Mouse (Mus musculus): ENCODE measurements at regions not wholly inside any gene's neighbourhood (a gene's known extent, or its start where the extent isn't known, plus 50 kb on each side); places are given as distances from the start of the nearest gene placed in this dataset.

- no peak for DNase-seq (ENCODE audit: extremely low read depth, insufficient read length, low spot score)
Measured at GRCm38 (mm10) chr12:107129232-107129631, 359.2 kb upstream of the 3110018I06Rik start.

DNA sequence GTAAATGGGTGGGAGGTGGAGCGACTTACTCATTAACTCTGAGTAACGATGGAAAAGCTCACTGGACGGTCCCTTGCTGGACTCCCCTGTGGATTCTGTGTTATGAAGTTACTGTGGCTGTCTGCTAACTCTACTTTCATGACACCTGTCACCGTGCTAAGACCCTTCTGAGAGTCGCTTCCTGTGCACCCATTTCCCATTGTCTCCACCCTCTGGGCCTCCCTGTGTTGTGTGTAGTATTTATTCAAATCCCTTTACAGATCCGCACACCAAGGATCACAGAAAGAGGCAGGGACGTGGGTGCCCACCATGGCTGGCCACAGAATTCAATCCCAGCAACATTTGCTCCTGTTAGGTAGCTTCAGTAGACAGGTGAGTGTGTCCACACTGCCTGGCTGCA, 357.1 kb upstream of the 3110018I06Rik start:
- DNase-seq (ENCODE audit: extremely low read depth, insufficient read length, low spot score), result no peak

DNA sequence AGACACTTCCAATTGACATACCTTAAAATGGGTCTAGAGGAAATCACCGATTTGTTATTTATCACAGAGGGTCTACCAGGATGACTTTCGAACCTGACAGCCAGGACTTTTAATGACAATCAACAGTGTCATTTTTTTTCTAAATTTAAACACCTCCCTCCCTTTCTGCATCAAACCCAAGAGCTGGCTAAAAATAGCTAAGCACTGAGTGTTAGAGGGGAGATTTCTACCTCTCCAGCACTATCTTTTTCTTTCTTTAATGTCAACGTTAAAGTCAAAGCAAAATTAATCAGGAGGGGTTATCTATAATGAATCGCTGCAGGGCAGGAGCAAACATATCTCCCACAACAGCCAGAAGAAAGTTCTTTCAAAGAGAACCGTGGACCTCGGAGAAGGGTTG, 356.6 kb upstream of the 3110018I06Rik start:
- DNase-seq (ENCODE audit: extremely low read depth, insufficient read length, low spot score), result no peak

- DNase-seq (ENCODE audit: extremely low read depth, insufficient read length, low spot score), result no peak
Measured at GRCm38 (mm10) chr12:107132501-107132900, 355.9 kb upstream of the 3110018I06Rik start.

- no peak for DNase-seq (ENCODE audit: extremely low read depth, insufficient read length, low spot score)
Measured at GRCm38 (mm10) chr12:107134353-107134752, 354.1 kb upstream of the 3110018I06Rik start.

- no peak for DNase-seq (ENCODE audit: extremely low read depth, insufficient read length, low spot score)
Measured at GRCm38 (mm10) chr12:107138677-107139400, 349.6 kb upstream of the 3110018I06Rik start.

GRCm38 (mm10) chr12:107140957-107141595, 347.4 kb upstream of the 3110018I06Rik start:
- DNase-seq (ENCODE audit: extremely low read depth, insufficient read length, low spot score), result no peak

DNA sequence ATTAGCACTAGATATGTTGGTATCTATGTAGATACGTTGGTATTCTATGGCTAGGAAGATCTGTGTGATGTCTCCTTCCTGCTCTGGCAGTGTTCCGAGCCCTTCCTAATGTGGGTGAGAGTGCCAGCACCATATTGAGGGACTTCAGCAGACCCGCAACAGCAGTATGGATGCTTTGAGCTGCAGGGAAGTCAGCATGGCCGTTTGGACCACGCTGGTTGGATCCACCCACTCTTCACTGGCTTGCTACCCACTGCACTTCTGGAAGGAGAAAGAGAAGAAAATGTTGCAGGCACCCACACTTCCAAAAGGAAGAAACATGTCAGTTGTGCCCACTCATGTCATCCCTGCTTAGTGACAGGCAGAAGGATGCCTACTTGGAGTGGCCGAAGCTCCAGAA, 346.2 kb upstream of the 3110018I06Rik start:
- DNase-seq (ENCODE audit: extremely low read depth, insufficient read length, low spot score), result no peak

DNA sequence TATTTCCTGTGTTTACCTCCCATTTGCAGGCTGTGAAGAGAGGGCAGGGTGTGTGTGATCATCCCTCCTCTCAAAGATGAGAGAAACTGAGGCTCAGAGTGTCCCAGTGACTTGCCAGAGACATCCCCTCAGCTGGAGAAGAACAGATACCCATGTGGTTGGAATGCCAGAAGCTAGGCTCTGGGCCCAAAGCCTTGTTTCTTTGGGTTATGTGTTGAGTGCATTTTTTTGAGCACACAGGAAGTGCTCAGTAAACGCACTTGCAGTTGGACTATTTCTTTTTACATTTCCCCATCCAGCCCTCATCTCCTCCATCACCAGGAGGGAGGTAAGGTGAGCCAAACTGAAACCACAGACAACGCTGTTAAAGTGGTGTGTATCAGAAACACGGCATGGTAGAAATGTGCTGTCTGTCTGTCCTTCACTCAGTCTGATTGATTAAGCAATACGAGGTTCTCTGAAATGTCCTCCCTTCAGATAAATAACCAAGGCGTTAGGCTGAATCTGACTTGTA, 341.8 kb upstream of the 3110018I06Rik start:
- no peak for DNase-seq (ENCODE audit: extremely low read depth, insufficient read length, low spot score)

GRCm38 (mm10) chr12:107148451-107148850, 340.0 kb upstream of the 3110018I06Rik start:
- no peak for DNase-seq (ENCODE audit: extremely low read depth, insufficient read length, low spot score)

GRCm38 (mm10) chr12:107151089-107151488, 337.3 kb upstream of the 3110018I06Rik start:
- no peak for DNase-seq (ENCODE audit: extremely low read depth, insufficient read length, low spot score)

DNA sequence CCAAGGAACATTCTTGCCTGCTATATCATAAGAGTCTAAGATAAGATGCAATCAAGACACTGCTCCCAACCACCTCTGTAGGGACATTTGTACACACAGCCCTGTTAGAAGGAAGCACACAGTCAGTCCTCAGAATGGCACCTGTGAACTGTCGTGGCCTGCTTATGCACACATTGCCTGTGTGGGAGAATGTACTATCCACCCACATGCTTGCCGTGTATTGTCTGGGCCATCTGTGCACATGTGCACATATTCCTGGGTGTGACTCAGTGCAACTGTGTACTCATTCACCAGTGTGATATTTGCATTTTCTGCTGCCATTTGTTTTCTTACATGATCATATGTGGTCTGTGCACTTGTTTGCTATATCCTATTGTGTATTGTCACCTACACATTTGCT, 333.8 kb upstream of the 3110018I06Rik start:
- DNase-seq (ENCODE audit: extremely low read depth, insufficient read length, low spot score), result no peak

GRCm38 (mm10) chr12:107156791-107157428, 331.5 kb upstream of the 3110018I06Rik start:
- no peak for DNase-seq (ENCODE audit: extremely low read depth, insufficient read length, low spot score)

DNA sequence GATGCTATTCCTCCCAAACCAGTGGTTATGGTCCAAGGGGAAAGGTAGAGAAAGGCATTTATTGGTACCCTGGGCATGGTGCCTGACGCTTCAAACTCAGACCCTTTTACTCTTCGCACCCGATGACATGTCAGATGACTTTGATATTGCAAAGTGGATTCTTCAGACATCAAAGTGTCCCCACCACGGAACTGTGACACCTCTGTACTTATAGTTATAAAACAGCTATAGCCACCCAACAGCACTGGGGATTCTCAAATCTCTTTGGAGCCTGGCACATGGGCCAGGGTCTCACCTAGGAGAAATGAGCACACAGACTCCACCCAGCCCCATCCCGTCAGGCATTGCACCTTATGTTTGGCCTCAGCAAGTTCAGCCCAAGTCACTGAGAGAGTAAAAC, 329.3 kb upstream of the 3110018I06Rik start:
- no peak for DNase-seq (ENCODE audit: extremely low read depth, insufficient read length, low spot score)

DNA sequence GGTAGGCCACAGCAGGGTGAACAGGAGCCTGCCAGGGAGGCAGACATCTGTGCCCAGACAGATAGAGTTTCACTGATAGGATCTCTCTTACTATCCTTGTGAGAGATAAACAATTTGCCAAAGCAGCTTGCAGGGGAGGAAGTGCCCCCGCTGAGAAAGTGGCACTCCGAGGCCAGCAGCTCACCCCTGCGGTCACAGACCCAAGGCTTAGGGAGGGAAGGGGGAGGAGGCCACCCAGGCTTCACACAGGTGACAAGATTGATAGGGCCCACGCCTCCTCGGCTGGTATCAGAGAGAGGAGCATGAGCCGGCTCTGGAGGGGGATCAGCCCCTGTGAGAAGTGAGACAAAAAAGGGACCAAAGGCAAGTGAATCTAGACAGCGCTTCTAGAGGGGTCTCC, 328.3 kb upstream of the 3110018I06Rik start:
- no peak for DNase-seq (ENCODE audit: extremely low read depth, insufficient read length, low spot score)

GRCm38 (mm10) chr12:107160628-107161027, 327.8 kb upstream of the 3110018I06Rik start:
- no peak for DNase-seq (ENCODE audit: extremely low read depth, insufficient read length, low spot score)

- no peak for DNase-seq (ENCODE audit: extremely low read depth, insufficient read length, low spot score)
Measured at GRCm38 (mm10) chr12:107170926-107171325, 317.5 kb upstream of the 3110018I06Rik start.

DNA sequence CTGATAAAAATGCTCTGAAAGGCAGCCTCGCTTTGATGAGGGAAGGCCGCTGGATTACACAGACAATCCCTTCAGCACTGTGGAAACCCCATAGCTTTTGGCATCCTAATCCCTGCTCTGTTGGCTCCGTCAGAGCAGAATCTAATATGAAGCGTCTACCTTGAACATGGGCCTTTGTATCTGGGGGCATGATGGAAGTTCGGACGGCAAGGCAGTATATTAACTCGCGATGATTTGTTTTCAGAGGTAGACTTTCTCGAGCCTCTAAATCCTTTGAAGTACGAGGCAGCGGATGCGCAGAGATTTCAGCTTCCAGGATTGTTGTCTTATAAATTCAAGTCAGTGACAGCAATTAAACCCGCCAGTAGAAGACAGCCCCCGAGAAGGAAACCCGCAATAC, 316.8 kb upstream of the 3110018I06Rik start:
- DNase-seq (ENCODE audit: extremely low read depth, insufficient read length, low spot score), result no peak

DNA sequence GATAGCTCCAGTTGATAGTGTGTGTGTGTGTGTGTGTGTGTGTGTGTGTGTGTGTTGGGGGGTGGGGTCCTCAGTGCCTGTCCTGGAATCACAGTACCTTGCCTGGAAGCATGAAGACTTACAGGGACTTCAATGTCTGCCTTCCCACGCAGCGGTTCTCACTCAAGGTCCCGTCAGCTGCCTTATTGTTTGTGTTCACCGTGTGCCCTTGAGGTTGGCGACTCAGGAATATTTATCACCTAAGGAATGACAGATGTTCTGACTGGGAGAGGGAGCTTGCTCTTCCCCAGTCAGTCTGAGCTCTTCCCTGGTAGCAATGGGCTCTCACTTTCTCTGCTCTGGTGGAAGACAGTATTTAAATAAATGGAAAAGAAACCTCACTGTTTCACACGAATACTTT, 309.8 kb upstream of the 3110018I06Rik start:
- no peak for DNase-seq (ENCODE audit: extremely low read depth, insufficient read length, low spot score)

DNA sequence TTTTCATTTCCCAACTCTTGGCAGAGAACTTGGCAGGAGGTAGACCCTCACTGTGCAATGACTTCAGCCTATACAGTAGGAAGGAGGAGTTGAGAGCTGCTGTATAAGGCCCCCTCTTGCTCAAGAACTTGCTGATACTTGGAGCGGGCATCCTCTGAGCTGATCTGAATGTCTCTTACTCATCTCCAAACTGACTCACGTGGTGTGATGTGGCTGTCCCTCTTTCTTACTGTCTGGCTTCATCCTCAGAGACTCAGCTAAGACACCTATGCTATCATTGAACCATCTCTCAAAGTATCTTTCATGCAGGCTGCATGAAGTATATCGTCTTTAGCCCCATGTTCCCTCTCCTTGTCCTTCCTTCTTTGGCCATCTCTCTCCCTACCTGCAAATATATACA, 307.9 kb upstream of the 3110018I06Rik start:
- no peak for DNase-seq (ENCODE audit: extremely low read depth, insufficient read length, low spot score)

DNA sequence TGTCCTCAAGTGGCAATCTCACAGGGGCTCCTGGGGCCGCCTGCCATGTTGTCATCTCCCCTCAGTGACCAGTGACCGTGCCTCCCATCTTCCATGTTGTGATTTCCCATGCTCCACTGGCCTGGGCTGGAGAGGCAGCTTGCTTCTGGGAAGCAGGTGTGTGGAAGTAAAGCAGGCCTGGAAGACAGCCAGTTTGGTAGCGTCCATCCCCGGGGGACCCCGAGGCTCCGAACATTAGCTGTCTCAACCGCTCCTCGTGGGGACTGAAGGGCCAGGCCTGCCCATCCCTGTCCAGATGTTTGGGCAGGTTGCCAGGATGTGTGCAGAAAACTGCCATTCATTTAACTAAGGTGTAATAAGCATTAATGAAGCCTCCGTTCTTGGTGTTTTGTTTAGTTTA, 307.1 kb upstream of the 3110018I06Rik start:
- DNase-seq (ENCODE audit: extremely low read depth, insufficient read length, low spot score), result no peak

Data from 3134 (cell line).